Mouse (Mus musculus) B cell, adult (primary cell): ENCODE data around the gene Washc2. TPM values are rescaled to one million over a fixed set of nuclear protein-coding genes. Genes with fewer than 3 reads are reported as not detected.

ENCODE experiments used
- total RNA-seq: library from RNA; stranded (reverse); gene quantifications from 4 replicates; pipeline ENCODE4 v1.2.4, GENCODE M21; 2023; ENCODE audit not compliant: inconsistent age

Washc2 gene
- 142 to 157 TPM (median 146 TPM) in 4 replicates for total RNA-seq

DNA sequence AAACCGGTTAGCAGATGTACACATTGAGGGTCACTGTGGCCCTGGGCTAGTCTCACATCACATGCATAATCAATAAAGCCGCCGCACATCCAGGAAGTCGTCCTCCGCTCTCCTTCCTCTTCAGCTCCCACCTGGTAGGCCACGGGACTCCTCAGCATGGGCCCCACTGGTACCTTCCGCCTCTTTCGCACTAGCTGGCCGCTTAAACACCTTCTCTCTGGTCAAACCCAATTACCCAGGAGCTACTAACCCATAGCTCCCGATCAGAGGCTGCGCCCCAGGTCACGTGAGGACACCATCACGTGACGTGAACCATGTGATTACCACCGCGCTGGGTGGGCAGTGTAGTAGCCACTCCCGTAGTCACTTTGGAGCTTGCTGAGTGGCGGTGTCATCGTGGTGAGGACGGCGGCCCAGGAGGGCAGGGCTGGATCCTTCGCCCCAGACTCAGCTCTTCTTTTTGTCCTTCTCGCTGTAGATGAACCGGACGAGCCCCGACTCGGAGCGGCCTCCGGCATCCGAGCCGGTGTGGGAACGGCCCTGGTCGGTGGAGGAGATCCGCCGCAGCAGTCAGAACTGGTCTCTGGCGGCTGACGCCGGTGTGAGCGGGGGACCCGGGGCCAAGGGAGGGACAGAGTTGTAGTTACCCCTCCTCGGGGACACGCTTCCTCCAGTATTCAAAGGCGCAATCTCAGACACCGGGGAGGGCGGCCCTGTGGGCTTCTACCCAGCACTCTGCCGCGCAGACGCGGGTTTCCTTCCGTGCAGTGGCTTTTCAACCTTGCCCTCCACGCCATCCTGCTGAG lies at the start of gene Washc2:
Gene Washc2, plus strand, starts transcription at position 310 of the 806 bp plus-strand sequence.

GRCm38 (mm10) chr6:116193394-116194393 lies 14.1 kb upstream of the Washc2 start, which contains the start of gene Tmcc1:
Tmcc1 (minus strand) TSS chr6:116193486.

GRCm38 (mm10) chr6:116264018-116264651 lies 56.3 kb downstream of the Washc2 start, which contains the start of gene Zfand4:
Zfand4 (plus strand) TSS chr6:116264222.

Other genes with a start within 250 kb of the Washc2 start
- 48.5 to 62.1 TPM (median 57.4 TPM) in 4 replicates for gene Plxnd1, start 213.0 kb upstream of the Washc2 start, total RNA-seq
- 34.1 to 35.8 TPM (median 34.6 TPM) in 4 replicates for gene Tmcc1, start 14.6 kb upstream of the Washc2 start, total RNA-seq
- 2.7 to 3.7 TPM (median 3.3 TPM) in 4 replicates for gene Zfand4, start 56.2 kb downstream of the Washc2 start, total RNA-seq
- 0.48 to 3.2 TPM (median 1.0 TPM) in 4 replicates for gene March8, start 130.0 kb downstream of the Washc2 start, total RNA-seq